15 mouse cellular contexts compared by ENCODE assay signal in genomic region chr19:29139699-29140456, GRCm38 (mm10). TPM values are rescaled to one million over a fixed set of nuclear protein-coding genes. Genes with fewer than 3 reads are reported as not detected.
DNase-seq lines count a peak whose midpoint lies in the region; ATAC-seq and TF ChIP-seq lines count a peak whose summit lies in the region.
"Had no signal": no experiment of that assay in that cellular context is flagged by ENCODE, and none has a peak within 500 bp of the region (broad histone marks: within the 10 kb centered on the region; RNA-seq: fewer than 3 reads in every experiment).

No protein-coding gene starts in this region.

- no peaks in the 10 kb centered on the region for H3K4me1 ChIP-seq in hindbrain, postnatal 0 days (ENCODE audit: insufficient read depth, low read length)
- no peaks in the 10 kb centered on the region for H3K4me1 ChIP-seq in hindbrain, embryonic 14.5 days (replicated peaks; ENCODE audit: control insufficient read depth, insufficient read depth, low read length)
- H3K4me1 ChIP-seq: limb, embryonic 15.5 days had no signal

- no peak overlapping the region for H3K9ac ChIP-seq in hindbrain, postnatal 0 days (replicated peaks; ENCODE audit: low read length)
- no peak overlapping the region for H3K9ac ChIP-seq in hindbrain, embryonic 14.5 days
- H3K9ac ChIP-seq: heart, embryonic 15.5 days; limb, embryonic 15.5 days had no signal

- DNase-seq in embryo, embryonic 11 days: peak; percentile 34
- no peak for DNase-seq in embryo, embryonic 9.5 days (ENCODE audit: extremely low spot score)
- DNase-seq in hindbrain, postnatal 0 days (ENCODE audit: low spot score): peak; percentile 55
- DNase-seq in hindbrain, embryonic 14.5 days (ENCODE audit: low spot score): no peak
- peak; percentile 39 for DNase-seq in right cerebral cortex, adult 18-20 months
- no peak for DNase-seq in right cerebral cortex, postnatal 4 days
- no peak for DNase-seq in cerebellum, postnatal 36 days
- DNase-seq in urinary bladder, adult 2 months (ENCODE audit: low spot score): no peak
- DNase-seq: adrenal gland, postnatal 25 days; B cell, adult 2 months; cerebellum, adult 2 months; thymus, adult 18-20 months had no signal

- ATAC-seq in hindbrain, postnatal 0 days: no peak
- ATAC-seq in hindbrain, embryonic 14.5 days (ENCODE audit: low FRiP score): no peak
- ATAC-seq: intestine, embryonic 16.5 days had no signal

- 65% methylated on average over 10 of the region's 10 CpGs for WGBS in hindbrain, postnatal 0 days
- 80% methylated on average over 10 of the region's 10 CpGs for WGBS in hindbrain, embryonic 14.5 days

- TF ChIP-seq CTCF in hindbrain, postnatal 0 days (IDR thresholded peaks at IDR 0.05; ENCODE audit: low read depth): peak; percentile 58

- no peak overlapping the region for H3K4me2 ChIP-seq in hindbrain, postnatal 0 days (ENCODE audit: low read depth, low read length)
- H3K4me2 ChIP-seq in hindbrain, embryonic 14.5 days (replicated peaks): no peak overlapping the region
- H3K4me2 ChIP-seq: heart, embryonic 15.5 days; limb, embryonic 15.5 days had no signal

- no peak overlapping the region for H3K4me3 ChIP-seq in hindbrain, postnatal 0 days (ENCODE audit: low read length)
- H3K4me3 ChIP-seq in hindbrain, embryonic 14.5 days (replicated peaks; ENCODE audit: low read length): no peak overlapping the region
- H3K4me3 ChIP-seq: heart, embryonic 15.5 days; limb, embryonic 15.5 days had no signal

- H3K27ac ChIP-seq in hindbrain, postnatal 0 days: 0 out of 2 replicates have a peak overlapping the region, but pooled peaks have one; percentile 1
- H3K27ac ChIP-seq in hindbrain, embryonic 14.5 days: no peak overlapping the region
- H3K27ac ChIP-seq: heart, embryonic 15.5 days; limb, embryonic 15.5 days had no signal

- H3K36me3 ChIP-seq in hindbrain, postnatal 0 days (ENCODE audit: insufficient read depth, low read length): peaks cover 15% of the 10 kb centered on the region; the same call in 1 of the 2 replicates
- H3K36me3 ChIP-seq in hindbrain, embryonic 14.5 days (replicated peaks; ENCODE audit: control insufficient read depth, insufficient read depth): peaks cover 28% of the 10 kb centered on the region

- H3K27me3 ChIP-seq in hindbrain, postnatal 0 days (ENCODE audit: insufficient read depth, low read length): no peaks in the 10 kb centered on the region
- no peaks in the 10 kb centered on the region for H3K27me3 ChIP-seq in hindbrain, embryonic 14.5 days (ENCODE audit: control insufficient read depth, insufficient read depth, low read length)
- H3K27me3 ChIP-seq: heart, embryonic 15.5 days; limb, embryonic 15.5 days had no signal

- H3K9me3 ChIP-seq in hindbrain, postnatal 0 days (ENCODE audit: low read length): no peaks in the 10 kb centered on the region
- no peaks in the 10 kb centered on the region for H3K9me3 ChIP-seq in hindbrain, embryonic 14.5 days (ENCODE audit: control insufficient read depth, low read length)
- H3K9me3 ChIP-seq: heart, embryonic 15.5 days; limb, embryonic 15.5 days had no signal

RNA-seq across cellular contexts. Expression of gene Rcl1, which starts 38.7 kb away (rescaled TPM):
- total RNA-seq in hindbrain, postnatal 0 days (2014; rRNA removed): 16.0 and 18.0 TPM in 2 replicates
- 33.0 and 33.3 TPM in 2 replicates for polyA plus RNA-seq in hindbrain, postnatal 0 days (2015; fragmentation: Nextera tagmentation; extraction: Ambion mirVana)
- 30.8 and 34.8 TPM in 2 replicates for polyA plus RNA-seq in hindbrain, embryonic 14.5 days (2014; fragmentation: Nextera tagmentation; extraction: Ambion mirVana)
- polyA plus RNA-seq in urinary bladder, adult 2 months (2012; rRNA removed): 20.6 and 21.5 TPM in 2 replicates

Comparison
In these comparisons a context has a peak if more than half of its experiments do, and no peak if none do; other contexts are left out.
1. DNase-seq: peak in embryo, embryonic 11 days (single experiment), hindbrain, postnatal 0 days (single experiment) and right cerebral cortex, adult 18-20 months (single experiment); none in embryo, embryonic 9.5 days (single experiment), hindbrain, embryonic 14.5 days (single experiment), right cerebral cortex, postnatal 4 days (single experiment), cerebellum, postnatal 36 days (0 of 2) and urinary bladder, adult 2 months (single experiment).